Mouse (Mus musculus) liver, embryonic 13.5 days (tissue): ENCODE measurements around the gene Timp4. TPM values are rescaled to one million over a fixed set of nuclear protein-coding genes. Genes with fewer than 3 reads are reported as not detected.

Experiments used
- ATAC-seq: fragments of 200-750 bp; cut with Nextera tagmentation; 2 replicates; pipeline ENCODE4 v1.8.0; 2017; ENCODE audit warnings: low read depth, mild to moderate bottlenecking, moderate number of reproducible peaks, moderate library complexity
- DNase-seq: peaks from one replicate; pipeline ENCODE4 v3.0.0; 2022
- H3K27ac ChIP-seq: fragments of 300-500 bp; sonication (generic); 2 replicates; pipeline ENCODE4 v1.5.1; 2015; ENCODE audit warnings: moderate library complexity, mild to moderate bottlenecking, inconsistent platforms
- H3K27me3 ChIP-seq: fragments of 300-500 bp; sonication (generic); 2 replicates; pipeline ENCODE4 v1.6.1; 2015; ENCODE audit warnings: mild to moderate bottlenecking, inconsistent platforms
- H3K36me3 ChIP-seq: fragments of 300-500 bp; sonication (generic); 2 replicates; pipeline ENCODE4 v1.6.1; 2015; ENCODE audit warnings: mild to moderate bottlenecking, inconsistent platforms
- H3K4me1 ChIP-seq: fragments of 300-500 bp; sonication (generic); replicated peaks from 2 replicates; pipeline ENCODE4 v1.6.1; 2015; ENCODE audit warnings: inconsistent platforms
- H3K4me2 ChIP-seq: fragments of 300-500 bp; sonication (generic); 2 replicates; pipeline ENCODE4 v1.6.1; 2015; ENCODE audit warnings: inconsistent platforms, mild to moderate bottlenecking, moderate library complexity
- H3K4me3 ChIP-seq: fragments of 300-500 bp; sonication (generic); replicated peaks from 2 replicates; pipeline ENCODE4 v1.5.1; 2015; ENCODE audit warnings: mild to moderate bottlenecking, inconsistent platforms
- H3K9ac ChIP-seq: fragments of 300-500 bp; sonication (generic); 2 replicates; pipeline ENCODE4 v1.6.1; 2015; ENCODE audit warnings: mild to moderate bottlenecking, inconsistent platforms
- H3K9me3 ChIP-seq: fragments of 300-500 bp; sonication (generic); replicated peaks from 2 replicates; pipeline ENCODE4 v1.6.1; 2016; ENCODE audit warnings: inconsistent platforms
- WGBS: fragments of 180-500 bp; shearing (Covaris S2); methylation state at CpG from one replicate; pipeline ENCODE4 v1.1.7; 2015; ENCODE audit not compliant: insufficient replicate concordance; 5-methylcytosine and 5-hydroxymethylcytosine counted together
- polyA plus RNA-seq: library from polyadenylated mRNA; unstranded; fragments of >200 nt; fragmentation: Nextera tagmentation; extraction: Ambion mirVana; gene quantifications from 2 replicates; pipeline ENCODE4 v1.2.1, GENCODE M21; 2015

Timp4 gene
- polyA plus RNA-seq, 1 experiment from 2014 or later = 0.03 TPM

GRCm38 (mm10) chr6:115227043-115227442, 25.0 kb downstream of the Timp4 start, which contains the start of gene Gm17482:
Gene Gm17482 (plus strand): TSS chr6:115227343.
- H3K27ac ChIP-seq = no peak within 1 kb of the TSS
- no peak within 1 kb of the TSS for H3K4me3 ChIP-seq
- no peaks in the 10 kb centered on the region for H3K9me3 ChIP-seq
- no peaks in the 10 kb centered on the region for H3K27me3 ChIP-seq
- no peak within 1 kb of the TSS for H3K9ac ChIP-seq
- DNase-seq (no peak), ATAC-seq (no peak)
- WGBS = 53% methylated on average over 4 of the region's 4 CpGs
- H3K4me2 ChIP-seq = no peak within 1 kb of the TSS
- no peaks in the 10 kb centered on the region for H3K36me3 ChIP-seq
- H3K4me1 ChIP-seq = no peaks in the 10 kb centered on the region

- H3K4me3 ChIP-seq = no peak overlapping the region
- H3K9me3 ChIP-seq = no peaks in the 10 kb centered on the region
- H3K27ac ChIP-seq = no peak overlapping the region
- H3K9ac ChIP-seq = no peak overlapping the region
- H3K27me3 ChIP-seq = no peaks in the 10 kb centered on the region
- no peak for DNase-seq
- no peak overlapping the region for H3K4me2 ChIP-seq
- H3K36me3 ChIP-seq = no peaks in the 10 kb centered on the region
- 51% methylated on average over 3 of the region's 3 CpGs for WGBS
- no peak for ATAC-seq
- no peaks in the 10 kb centered on the region for H3K4me1 ChIP-seq
These were observed 26.5 kb downstream of the Timp4 start for GRCm38 (mm10) chr6:115225519-115225918.

DNA sequence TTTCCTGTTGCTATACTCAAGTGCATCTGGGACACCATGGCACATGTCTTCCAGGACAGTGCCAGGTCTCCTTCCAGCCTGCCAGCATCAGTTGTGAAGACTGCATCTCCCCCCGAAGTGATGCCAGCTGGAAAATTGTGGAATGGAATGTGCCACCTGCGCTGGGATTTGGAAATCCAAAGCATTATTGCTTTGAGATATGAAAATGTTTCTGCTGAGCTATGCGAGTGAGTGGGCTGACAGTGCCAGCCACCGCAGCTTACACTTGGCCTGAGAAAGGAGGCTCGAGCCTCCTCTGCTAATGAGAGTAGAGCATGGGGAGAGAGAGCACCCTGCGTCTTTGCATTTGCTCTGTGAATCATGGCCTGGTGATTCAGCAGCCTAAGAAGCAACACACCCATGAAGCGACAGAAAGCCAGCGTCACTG, 30.8 kb downstream of the Timp4 start:
- Histone ChIP-seq H3K4me1 (no peaks in the 10 kb centered on the region), H3K9ac (no peak overlapping the region)

DNA sequence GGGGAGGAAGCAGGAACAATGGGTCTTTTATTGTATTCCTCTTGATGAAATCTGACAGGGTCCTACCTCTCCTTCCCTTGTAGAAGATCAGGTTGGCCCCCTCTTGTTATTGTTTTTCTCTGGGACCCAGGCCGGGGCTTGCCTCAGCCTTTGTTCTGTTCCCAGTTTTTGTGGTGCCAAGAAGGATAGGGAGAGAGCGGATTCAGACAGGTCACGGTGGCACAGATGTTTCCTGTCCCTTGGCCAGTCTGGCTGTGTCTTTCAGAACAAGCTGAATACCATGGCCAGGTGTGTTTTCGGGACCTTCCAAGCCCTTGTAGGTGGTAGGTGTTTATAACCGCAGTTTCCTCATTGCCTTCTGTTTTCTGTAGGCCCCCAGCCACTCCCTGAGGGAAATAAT, 38.9 kb downstream of the Timp4 start:
- no peak for DNase-seq
- WGBS = 35% methylated on average over 5 of the region's 5 CpGs
- no peaks in the 10 kb centered on the region for H3K36me3 ChIP-seq
- no peak for ATAC-seq
- no peak overlapping the region for H3K4me2 ChIP-seq
- 0 out of 2 replicates have a peak, but pooled peaks cover 6% of the 10 kb centered on the region for H3K4me1 ChIP-seq
- 0 out of 2 replicates have a peak, but pooled peaks cover 6% of the 10 kb centered on the region for H3K27me3 ChIP-seq
- H3K9ac ChIP-seq = no peak overlapping the region
- no peak overlapping the region for H3K27ac ChIP-seq
- H3K9me3 ChIP-seq = no peaks in the 10 kb centered on the region
- H3K4me3 ChIP-seq = no peak overlapping the region

More for the DNA sequence above, 30.8 kb downstream of the Timp4 start:
- H3K4me2 ChIP-seq = no peak overlapping the region
- ATAC-seq (no peak), DNase-seq (no peak)
- H3K4me3 ChIP-seq = no peak overlapping the region
- 69% methylated on average over 8 of the region's 8 CpGs for WGBS
- H3K9me3 ChIP-seq = no peaks in the 10 kb centered on the region
- no peak overlapping the region for H3K27ac ChIP-seq
- no peaks in the 10 kb centered on the region for H3K27me3 ChIP-seq
- H3K36me3 ChIP-seq = no peaks in the 10 kb centered on the region

GRCm38 (mm10) chr6:115212132-115212903, 39.7 kb downstream of the Timp4 start:
- Histone ChIP-seq H3K4me3 (no peak overlapping the region), H3K9me3 (no peaks in the 10 kb centered on the region), H3K4me1 (0 out of 2 replicates have a peak, but pooled peaks cover 6% of the 10 kb centered on the region), H3K27ac (no peak overlapping the region), H3K9ac (no peak overlapping the region), H3K36me3 (no peaks in the 10 kb centered on the region), H3K4me2 (no peak overlapping the region), H3K27me3 (0 out of 2 replicates have a peak, but pooled peaks cover 6% of the 10 kb centered on the region)
- ATAC-seq (no peak), DNase-seq (no peak)
- 39% methylated on average over 5 of the region's 5 CpGs for WGBS

DNA sequence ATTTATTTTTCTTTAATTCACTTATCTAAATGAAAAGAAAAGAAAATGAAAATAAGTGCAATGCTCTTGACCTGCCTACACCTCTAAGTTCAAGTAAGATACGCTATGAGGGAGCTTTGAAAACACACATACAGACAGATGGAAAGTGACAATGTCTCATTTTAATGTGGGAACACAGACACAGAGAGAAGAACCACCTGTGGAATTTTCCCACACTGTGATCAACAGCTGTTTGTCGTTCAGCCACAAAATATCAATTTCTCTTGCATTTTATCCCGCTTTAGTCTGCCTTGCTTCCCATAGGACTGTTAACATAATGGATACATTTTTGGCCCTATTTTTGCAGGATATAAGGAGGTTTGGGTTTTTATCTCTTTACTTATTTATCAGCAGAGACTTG, 41.2 kb downstream of the Timp4 start:
- Histone ChIP-seq H3K27me3 (0 out of 2 replicates have a peak, but pooled peaks cover 6% of the 10 kb centered on the region), H3K27ac (no peak overlapping the region), H3K4me3 (no peak overlapping the region), H3K9ac (no peak overlapping the region), H3K9me3 (no peaks in the 10 kb centered on the region), H3K4me1 (0 out of 2 replicates have a peak, but pooled peaks cover 6% of the 10 kb centered on the region), H3K36me3 (no peaks in the 10 kb centered on the region), H3K4me2 (no peak overlapping the region)
- ATAC-seq (no peak), DNase-seq (no peak)
- 69% methylated on average over 3 of the region's 3 CpGs for WGBS

GRCm38 (mm10) chr6:115210187-115210586, 41.8 kb downstream of the Timp4 start:
- ATAC-seq (no peak), DNase-seq (no peak)
- Histone ChIP-seq H3K27me3 (0 out of 2 replicates have a peak, but pooled peaks cover 6% of the 10 kb centered on the region), H3K36me3 (no peaks in the 10 kb centered on the region), H3K4me2 (no peak overlapping the region), H3K4me3 (no peak overlapping the region), H3K27ac (no peak overlapping the region), H3K9me3 (no peaks in the 10 kb centered on the region), H3K4me1 (0 out of 2 replicates have a peak, but pooled peaks cover 6% of the 10 kb centered on the region), H3K9ac (no peak overlapping the region)
- WGBS = 44% methylated on average over 2 of the region's 2 CpGs

- no peaks in the 10 kb centered on the region for H3K9me3 ChIP-seq
- H3K9ac ChIP-seq = no peak overlapping the region
- DNase-seq (no peak), ATAC-seq (no peak)
- no peak overlapping the region for H3K4me2 ChIP-seq
- no peaks in the 10 kb centered on the region for H3K36me3 ChIP-seq
- H3K4me1 ChIP-seq = no peaks in the 10 kb centered on the region
- H3K27me3 ChIP-seq = no peaks in the 10 kb centered on the region
- WGBS = 38% methylated on average over 3 of the region's 3 CpGs
- H3K27ac ChIP-seq = no peak overlapping the region
- H3K4me3 ChIP-seq = no peak overlapping the region
These were observed 49.0 kb downstream of the Timp4 start for GRCm38 (mm10) chr6:115203029-115203428.

- 37% methylated on average over 3 of the region's 3 CpGs for WGBS
- Histone ChIP-seq H3K4me2 (no peak overlapping the region), H3K9ac (no peak overlapping the region), H3K36me3 (no peaks in the 10 kb centered on the region), H3K27ac (no peak overlapping the region), H3K9me3 (no peaks in the 10 kb centered on the region), H3K4me1 (no peaks in the 10 kb centered on the region), H3K4me3 (no peak overlapping the region), H3K27me3 (no peaks in the 10 kb centered on the region)
- no peak for ATAC-seq
- no peak for DNase-seq
These were observed 51.3 kb downstream of the Timp4 start for GRCm38 (mm10) chr6:115200753-115201152.

Other genes starting within 250 kb of the Timp4 start
- gene Tamm41, start 214.3 kb downstream of the Timp4 start, polyA plus RNA-seq = 40.8 and 41.9 TPM in 2 replicates
- 0.08 and 0.09 TPM in 2 replicates for gene Syn2, start 117.3 kb downstream of the Timp4 start, polyA plus RNA-seq
- not detected in 2 replicates for gene Gm17482, start 24.9 kb downstream of the Timp4 start, polyA plus RNA-seq
- 1.2 and 1.3 TPM in 2 replicates for gene Pparg, start 108.7 kb upstream of the Timp4 start, polyA plus RNA-seq